Mouse (Mus musculus): ENCODE results near the gene Stat1.

Stat1 gene

GRCm38 (mm10) chr1:52131787-52132377 is 12.6 kb downstream of the Stat1 start:
- no peak for DNase-seq (ENCODE audit: low spot score in 2 of 2)

- no peak for DNase-seq (ENCODE audit: low spot score in 2 of 2)
Observed at GRCm38 (mm10) chr1:52133254-52133653, 14.0 kb downstream of the Stat1 start.

GRCm38 (mm10) chr1:52137292-52137691 is 18.1 kb downstream of the Stat1 start:
- no peak for DNase-seq (ENCODE audit: low spot score in 2 of 2)

GRCm38 (mm10) chr1:52140534-52140933 is 21.3 kb downstream of the Stat1 start:
- no peak for DNase-seq (ENCODE audit: low spot score in 2 of 2)

- DNase-seq (ENCODE audit: low spot score in 2 of 2), result no peak
Observed at GRCm38 (mm10) chr1:52141482-52141881, 22.2 kb downstream of the Stat1 start.

- no peak for DNase-seq (ENCODE audit: low spot score in 2 of 2)
Observed at GRCm38 (mm10) chr1:52142117-52142516, 22.9 kb downstream of the Stat1 start.

GRCm38 (mm10) chr1:52143191-52143590 is 24.0 kb downstream of the Stat1 start:
- no peak for DNase-seq (ENCODE audit: low spot score in 2 of 2)

GRCm38 (mm10) chr1:52143596-52144156 is 24.4 kb downstream of the Stat1 start:
- DNase-seq (ENCODE audit: low spot score in 2 of 2), result no peak

- DNase-seq (ENCODE audit: low spot score in 2 of 2), result no peak
Observed at GRCm38 (mm10) chr1:52144907-52145306, 25.7 kb downstream of the Stat1 start.

- no peak for DNase-seq (ENCODE audit: low spot score in 2 of 2)
Observed at GRCm38 (mm10) chr1:52146214-52146970, 27.2 kb downstream of the Stat1 start.

- DNase-seq (ENCODE audit: low spot score in 2 of 2), result no peak
Observed at GRCm38 (mm10) chr1:52147431-52147830, 28.2 kb downstream of the Stat1 start.

GRCm38 (mm10) chr1:52148178-52148577 is 28.9 kb downstream of the Stat1 start:
- no peak for DNase-seq (ENCODE audit: low spot score in 2 of 2)

- no peak for DNase-seq (ENCODE audit: low spot score in 2 of 2)
Observed at GRCm38 (mm10) chr1:52148696-52149095, 29.5 kb downstream of the Stat1 start.

- DNase-seq (ENCODE audit: low spot score in 2 of 2), result peak; percentile 25 to 32
Observed at GRCm38 (mm10) chr1:52149934-52150346, 30.7 kb downstream of the Stat1 start.

- DNase-seq (ENCODE audit: low spot score in 2 of 2), result no peak
Observed at GRCm38 (mm10) chr1:52150676-52151075, 31.4 kb downstream of the Stat1 start.

- no peak for DNase-seq (ENCODE audit: low spot score in 2 of 2)
Observed at GRCm38 (mm10) chr1:52151166-52151565, 31.9 kb downstream of the Stat1 start.

- DNase-seq (ENCODE audit: low spot score in 2 of 2), result no peak
Observed at GRCm38 (mm10) chr1:52152369-52152768, 33.1 kb downstream of the Stat1 start.

GRCm38 (mm10) chr1:52152936-52153335 is 33.7 kb downstream of the Stat1 start:
- no peak for DNase-seq (ENCODE audit: low spot score in 2 of 2)

- no peak for DNase-seq (ENCODE audit: low spot score in 2 of 2)
Observed at GRCm38 (mm10) chr1:52154890-52155289, 35.6 kb downstream of the Stat1 start.

GRCm38 (mm10) chr1:52156351-52156750 is 37.1 kb downstream of the Stat1 start:
- no peak for DNase-seq (ENCODE audit: low spot score in 2 of 2)

GRCm38 (mm10) chr1:52158040-52158439 is 38.8 kb downstream of the Stat1 start:
- DNase-seq (ENCODE audit: low spot score in 2 of 2), result no peak

- DNase-seq (ENCODE audit: low spot score in 2 of 2), result no peak
Observed at GRCm38 (mm10) chr1:52158490-52159381, 39.5 kb downstream of the Stat1 start.

Measured in spleen, postnatal 36 days (tissue).